Mouse (Mus musculus): Measurements from ENCODE around the gene Ltbp3.

Ltbp3 gene

DNA sequence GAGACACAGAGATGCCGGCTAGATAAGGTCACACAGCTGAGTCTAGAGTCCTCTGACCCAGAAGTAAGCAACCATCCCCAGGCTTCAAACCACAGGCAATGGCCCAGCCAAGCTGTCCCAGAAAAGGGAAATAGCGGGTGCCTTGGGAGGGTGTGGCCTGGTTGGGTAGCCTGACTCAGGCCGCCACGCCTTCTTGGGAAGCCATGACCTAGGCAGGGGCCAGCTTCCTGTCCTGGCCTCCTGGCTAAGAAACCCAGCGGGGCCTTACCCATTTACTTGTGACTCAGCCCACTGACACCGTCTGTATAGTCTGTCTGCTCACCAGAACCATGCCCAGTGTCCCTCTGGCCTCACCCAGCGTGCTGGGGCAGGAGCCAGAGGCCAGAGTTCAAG is 16.2 kb upstream of the Ltbp3 start:
- no peak for DNase-seq

DNA sequence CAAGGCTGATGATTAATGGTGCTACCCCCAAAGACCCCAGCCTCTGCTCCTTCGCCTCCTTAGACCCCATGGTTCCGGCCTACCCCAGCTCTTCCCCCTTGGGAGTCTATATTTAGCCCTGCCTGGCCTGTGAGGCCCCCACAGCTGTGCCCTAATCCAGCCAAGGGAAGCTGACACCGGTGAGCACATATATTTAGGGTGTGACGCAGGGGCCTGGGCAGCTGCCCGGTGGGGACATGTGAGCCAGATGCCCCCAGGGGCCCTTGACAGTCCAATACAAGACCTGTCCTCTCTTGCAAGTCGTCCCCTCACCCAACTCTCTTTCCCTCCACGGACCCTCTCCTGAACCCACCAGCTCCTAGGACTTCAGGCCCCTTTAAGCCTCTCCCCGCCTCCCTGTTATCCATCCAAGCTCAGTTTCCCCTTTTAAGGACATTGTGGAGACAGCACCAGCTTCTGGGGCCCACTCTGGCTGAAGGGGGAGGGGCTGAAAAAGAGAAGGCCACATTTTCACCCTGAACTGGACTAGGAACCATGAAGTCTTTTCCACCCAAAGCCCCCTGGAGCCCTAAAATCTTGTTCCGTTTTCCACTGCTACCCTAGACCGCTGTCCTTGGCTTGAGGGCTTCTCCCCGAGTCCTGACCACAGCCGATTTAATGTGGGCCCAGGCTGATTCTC is 15.5 kb upstream of the Ltbp3 start:
- DNase-seq: no peak

DNA sequence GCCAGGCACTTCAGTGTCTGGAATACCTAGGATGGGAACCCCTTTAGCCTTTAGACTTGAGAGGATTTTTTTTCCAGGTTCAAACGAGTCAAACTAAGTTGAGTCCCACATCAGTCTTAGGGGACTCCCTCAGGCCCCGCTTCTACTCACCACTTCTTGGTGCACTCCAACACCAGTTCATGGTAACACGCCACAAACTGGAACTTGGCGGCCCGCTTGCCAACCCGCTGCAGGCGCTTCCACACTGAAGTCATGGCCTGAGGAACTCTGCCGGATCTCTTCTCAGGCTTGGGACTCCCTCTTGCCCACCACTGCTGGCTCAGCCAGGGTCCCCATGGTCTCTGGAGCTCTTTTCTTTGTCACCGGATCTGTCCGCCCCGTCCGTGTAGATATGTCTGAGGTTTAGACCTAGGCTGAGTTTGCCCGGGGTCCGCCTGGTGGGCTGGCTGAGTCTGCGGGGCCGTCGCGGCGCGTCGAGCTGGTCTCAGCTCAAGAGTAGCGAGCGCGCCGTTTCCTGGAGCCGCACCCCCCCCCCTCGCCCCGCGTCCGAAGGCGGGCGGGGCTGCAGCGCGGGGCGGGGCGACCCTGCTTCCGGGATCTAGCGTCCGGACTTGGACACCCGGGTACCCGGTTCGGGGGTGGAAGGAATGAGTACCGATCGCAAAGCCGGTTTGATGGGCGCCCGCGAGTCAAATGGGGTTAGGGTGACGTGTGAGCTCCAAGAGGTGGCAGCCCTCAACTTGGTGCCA is 14.8 kb upstream of the Ltbp3 start, which contains the start of gene Ehbp1l1:
Gene Ehbp1l1 (minus strand): TSS at position 551 of the 749 bp plus-strand sequence.
- DNase-seq: peak in 1 of 2 experiments; percentile 55

DNA sequence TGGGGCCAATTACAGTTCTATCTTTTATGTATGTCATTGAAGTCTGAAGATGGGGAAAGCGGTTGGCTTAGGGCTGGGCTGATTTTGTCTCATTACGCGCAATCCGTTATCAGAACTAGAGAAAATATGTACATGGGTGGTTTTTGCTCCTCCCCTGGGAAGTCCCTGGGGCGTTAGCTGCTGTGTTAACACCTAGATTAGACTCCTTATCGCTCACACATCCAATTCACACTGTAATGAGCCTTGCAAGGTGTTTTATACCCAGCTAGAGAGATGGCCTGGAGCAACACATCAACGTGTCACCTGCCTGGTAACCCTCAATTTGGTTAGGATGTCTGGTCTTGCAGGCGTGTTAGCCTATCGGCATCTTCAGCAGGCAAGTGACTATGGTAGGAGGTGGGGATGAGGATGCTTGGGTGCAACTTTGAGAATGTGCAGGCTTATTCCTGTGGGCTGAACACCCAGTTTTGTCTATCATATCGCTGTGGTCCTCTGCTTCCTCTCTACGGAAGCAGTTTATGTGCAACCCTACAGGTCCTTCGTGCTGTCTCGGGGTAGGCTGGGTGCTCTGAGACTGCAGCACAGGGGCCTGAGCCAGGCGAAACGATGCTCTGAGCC is 13.6 kb upstream of the Ltbp3 start:
- no peak for DNase-seq

DNA sequence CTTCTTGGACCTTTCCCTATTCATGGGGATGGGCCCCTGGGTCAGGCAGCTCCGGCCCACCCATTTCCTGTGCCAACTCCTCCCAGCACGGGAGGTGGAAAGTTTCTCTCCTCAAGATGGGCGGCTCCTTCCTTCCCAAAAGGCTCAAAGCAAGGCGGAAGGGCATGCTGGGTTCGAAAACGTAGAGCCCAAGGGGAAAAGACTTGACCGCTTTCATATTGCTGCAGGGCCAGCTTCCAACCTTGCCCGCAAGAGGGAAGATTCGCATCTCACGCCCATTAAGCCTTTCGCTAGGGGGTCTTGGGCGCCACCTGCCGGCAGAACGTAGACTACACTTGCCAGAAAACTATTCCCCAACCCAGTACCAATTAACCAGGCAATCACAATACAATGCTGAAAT is 13.0 kb upstream of the Ltbp3 start:
- DNase-seq: peak; percentile 94 to 96

DNA sequence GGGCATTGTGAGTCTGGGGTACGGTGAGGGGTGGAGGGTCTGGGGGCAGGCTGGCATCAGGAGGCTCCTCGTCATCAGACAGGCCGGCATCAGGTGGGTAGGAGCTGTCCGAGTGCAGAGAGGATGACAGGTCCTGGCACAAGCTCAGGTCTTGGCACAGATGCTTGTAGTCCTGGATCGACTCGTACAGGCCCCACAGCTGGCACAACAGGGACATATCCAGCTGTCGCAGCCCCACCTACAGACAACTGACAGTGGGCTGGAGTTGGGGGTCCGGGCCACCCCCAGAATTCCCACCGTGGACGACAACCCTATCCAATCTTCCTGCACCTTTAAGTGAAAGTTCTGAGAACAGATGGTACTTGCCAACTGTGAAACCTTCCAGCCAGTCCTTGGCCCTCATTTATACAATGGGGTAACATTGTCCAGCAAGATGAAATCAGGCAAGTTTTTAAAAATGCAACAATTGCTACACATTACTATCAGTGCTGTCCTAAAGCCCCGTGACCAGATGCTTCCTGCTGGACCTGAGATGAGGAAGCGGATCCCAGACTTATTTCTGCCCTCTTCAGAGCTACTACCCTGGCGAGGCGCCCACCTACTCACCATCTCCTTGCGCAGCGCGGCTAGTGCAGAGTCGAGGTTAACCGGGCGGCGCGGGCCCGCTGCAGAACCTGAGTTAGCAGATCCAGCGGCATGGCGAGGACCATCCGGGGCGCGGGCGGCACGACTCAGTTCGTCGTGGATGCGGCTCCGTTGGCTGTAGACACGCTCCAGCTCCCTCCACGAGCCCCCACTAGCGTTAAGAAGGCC is 11.9 kb upstream of the Ltbp3 start:
- peak; percentile 80 to 87 for DNase-seq

DNA sequence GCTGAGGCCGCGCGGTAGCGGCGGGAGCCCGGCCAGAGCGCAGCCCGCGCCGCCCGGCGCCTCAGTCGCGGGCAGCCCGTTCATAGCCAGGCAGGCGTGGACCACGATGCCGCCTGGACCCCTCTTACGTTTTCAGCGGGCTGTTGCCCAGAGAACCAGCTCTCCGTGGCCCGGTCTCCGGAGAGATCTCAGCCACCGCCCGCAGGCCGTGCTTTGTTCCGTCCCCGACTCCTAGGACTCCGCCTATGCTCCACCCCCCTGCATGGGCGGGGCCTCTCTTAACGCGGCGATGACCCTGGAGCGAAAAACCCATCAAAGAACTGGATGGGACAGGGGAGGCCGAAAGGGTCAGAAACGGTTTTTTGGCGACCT is 11.3 kb upstream of the Ltbp3 start, which contains the start of gene Fam89b:
Gene Fam89b (minus strand): TSS at position 210 of the 372 bp plus-strand sequence.
- peak; percentile 88 to 89 for DNase-seq

DNA sequence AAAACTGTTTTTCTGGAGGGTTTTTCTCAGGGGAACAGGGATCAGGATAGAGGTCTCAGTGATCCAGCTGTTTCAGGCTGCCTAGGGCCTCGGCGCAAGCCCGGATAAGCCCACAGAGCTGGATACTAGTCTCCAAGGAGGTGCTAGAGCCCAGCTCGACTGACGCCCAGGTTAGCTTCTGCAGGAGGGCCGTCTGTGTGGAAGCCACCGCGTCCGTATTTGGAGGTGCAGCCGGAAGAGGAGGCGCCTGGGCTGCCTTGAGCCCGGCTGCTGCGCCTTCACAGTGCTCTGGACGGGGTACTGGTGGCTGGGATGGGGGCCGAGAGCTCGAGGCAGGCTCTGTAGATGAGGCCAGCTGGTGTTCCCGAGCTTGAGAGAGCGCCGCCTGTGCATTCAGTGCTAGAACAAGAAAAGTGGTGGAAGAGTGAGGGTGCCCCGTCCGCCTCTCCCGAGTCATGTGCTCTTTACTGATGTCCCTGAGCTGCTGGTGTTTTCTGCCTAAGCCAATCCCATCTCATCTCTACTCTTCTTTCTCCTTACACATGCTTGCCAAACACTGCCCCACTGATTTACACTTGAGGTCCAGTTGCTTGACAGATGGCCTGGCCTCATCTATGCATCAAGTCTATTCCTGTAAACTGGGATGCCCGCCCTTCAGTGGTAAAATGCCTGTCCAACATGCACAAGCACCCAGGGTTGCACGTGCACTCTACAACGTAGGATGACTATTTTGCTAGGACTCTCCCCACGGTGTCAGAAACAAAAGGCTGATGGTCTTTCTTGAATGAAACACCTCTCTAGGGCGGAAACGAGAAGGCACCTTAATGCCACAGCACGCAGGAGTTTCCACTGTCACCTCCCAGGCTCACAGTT is 10.2 kb upstream of the Ltbp3 start:
- DNase-seq: peak; percentile 63 to 79

DNA sequence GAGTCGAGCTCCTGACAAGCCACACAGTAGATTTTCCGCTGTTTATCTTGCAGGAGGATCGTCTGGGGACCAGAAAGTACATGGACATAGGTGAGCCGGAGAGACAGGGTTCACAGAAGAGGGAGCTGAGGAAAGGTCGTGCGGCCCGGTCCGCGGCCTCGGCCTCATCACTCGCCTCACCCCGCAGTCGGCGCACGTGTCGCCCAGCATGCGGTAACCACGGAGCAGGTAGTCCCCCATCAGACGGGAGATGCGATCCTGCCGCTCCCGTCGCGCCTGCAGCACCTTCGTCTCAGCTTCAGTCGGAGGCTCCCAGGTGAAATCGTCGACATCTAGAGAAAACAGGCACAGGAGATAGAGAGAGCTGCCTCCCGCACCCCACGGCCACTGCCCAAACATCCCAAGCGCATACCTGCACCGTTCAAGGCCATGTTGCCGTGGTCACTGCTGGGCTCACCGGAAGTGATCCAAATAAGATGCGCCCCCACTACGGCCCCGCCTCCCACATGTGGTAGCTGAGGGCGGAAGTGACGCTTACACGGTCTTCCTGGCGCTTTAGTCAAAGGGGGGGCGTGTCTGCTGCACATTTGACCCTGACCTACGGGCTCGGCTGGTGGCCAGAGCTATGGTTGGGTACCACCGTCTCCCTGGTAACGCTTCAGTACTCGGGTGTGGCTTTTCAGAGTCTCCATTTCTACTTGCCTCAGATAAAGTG is 9.3 kb upstream of the Ltbp3 start:
- DNase-seq: peak; percentile 95

DNA sequence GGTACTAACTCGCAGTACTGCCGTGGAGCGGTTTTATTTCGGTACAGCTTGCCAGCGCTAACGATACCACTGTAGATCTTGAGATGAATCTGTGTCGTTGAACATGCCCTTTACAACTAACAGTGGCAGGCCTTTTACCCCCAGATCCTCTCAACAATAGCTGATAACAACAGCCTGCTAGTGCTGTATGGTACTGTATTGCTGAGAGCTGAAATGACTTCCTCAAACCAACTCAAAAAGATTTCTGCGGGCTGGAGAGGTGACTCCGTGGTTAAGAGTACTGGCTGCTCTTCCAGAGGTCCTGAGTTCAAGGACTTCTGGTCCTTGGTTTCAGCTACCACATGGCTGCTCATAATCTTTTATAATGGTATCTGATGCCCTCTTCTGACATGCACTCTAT is 6.4 kb upstream of the Ltbp3 start:
- no peak for DNase-seq

DNA sequence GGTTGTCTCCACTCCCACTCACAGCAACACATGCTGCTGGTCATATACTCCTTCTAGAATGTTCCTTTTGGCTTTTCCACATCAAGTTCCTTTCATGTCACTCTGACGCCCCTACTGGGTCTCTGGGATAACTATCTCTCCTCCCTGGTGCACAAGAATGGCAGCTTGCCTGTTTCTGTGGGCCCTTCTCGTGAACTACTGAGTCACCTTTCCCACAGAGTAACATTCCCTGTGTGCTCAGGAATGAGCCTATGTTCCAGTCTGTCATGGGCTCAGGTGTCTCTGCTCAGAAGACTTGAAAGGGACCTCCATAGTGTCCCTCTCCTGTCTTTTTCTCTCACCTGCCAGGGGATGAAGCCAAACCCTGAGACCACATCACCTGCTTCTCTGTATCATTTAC is 1.3 kb upstream of the Ltbp3 start:
- no peak for DNase-seq

DNA sequence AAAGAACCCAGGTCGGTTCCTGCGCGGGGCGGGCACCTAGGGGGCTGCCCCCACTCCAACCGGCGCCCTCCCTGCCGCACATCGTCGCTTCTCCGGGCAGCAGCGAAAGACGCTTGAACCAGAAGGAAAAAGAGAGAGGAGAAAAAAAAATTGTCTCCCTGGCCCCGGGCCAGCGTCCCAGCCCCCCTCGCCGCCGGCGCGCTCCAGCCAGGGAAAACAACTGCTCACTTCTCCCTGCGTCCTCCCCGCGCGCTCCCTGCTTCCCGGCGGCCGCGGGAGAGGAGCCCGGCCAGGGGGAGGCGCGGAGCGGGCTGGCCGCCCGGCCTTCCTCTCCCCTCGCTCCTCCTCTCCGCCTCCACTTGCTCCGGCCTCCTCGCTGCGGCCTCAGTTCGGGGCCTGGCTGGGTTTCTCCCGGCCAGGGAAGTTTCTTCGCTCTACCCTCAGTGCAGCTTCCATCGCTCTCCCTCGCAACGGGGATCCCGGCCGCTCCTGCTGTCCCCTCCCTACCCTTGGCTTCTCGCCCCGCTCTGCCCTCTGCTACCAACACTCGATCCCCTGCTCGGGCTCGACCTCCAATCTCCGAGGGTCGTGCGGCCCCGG is 1.0 kb downstream of the Ltbp3 start:
- peak; percentile 81 to 83 for DNase-seq

DNA sequence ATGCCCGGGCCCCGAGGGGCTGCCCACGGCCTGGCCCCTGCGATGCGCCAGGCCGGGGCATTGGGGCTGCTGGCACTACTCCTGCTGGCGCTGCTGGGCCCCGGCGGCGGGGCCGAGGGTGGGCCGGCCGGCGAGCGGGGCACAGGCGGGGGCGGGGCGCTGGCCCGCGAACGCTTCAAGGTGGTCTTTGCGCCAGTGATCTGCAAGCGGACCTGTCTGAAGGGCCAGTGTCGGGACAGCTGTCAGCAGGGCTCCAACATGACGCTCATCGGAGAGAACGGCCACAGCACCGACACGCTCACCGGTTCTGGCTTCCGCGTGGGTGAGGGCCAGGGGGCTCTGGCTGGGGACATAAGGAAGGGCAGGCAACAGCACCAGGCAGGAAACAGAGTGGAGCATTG is 1.5 kb downstream of the Ltbp3 start:
- no peak for DNase-seq

DNA sequence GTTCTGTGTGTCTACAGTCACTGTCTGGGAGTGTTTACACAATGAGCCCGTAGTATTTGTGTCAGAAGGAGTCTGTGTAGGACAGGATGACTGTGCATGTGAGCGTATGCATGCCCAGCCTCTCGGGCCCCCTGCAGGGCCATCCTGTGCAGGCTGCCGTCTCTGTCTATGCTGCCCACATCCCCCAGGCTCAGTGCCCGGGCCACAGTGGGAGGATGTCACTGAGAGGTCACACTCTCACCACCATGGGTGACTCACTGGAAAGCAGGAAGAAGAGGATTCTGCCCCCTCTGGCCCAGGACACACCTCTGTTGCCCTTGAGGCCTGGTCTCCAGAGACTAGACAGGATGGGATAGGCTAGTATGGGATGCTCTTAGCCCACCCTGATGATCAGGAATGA is 2.9 kb downstream of the Ltbp3 start:
- DNase-seq: peak; percentile 66 to 76

DNA sequence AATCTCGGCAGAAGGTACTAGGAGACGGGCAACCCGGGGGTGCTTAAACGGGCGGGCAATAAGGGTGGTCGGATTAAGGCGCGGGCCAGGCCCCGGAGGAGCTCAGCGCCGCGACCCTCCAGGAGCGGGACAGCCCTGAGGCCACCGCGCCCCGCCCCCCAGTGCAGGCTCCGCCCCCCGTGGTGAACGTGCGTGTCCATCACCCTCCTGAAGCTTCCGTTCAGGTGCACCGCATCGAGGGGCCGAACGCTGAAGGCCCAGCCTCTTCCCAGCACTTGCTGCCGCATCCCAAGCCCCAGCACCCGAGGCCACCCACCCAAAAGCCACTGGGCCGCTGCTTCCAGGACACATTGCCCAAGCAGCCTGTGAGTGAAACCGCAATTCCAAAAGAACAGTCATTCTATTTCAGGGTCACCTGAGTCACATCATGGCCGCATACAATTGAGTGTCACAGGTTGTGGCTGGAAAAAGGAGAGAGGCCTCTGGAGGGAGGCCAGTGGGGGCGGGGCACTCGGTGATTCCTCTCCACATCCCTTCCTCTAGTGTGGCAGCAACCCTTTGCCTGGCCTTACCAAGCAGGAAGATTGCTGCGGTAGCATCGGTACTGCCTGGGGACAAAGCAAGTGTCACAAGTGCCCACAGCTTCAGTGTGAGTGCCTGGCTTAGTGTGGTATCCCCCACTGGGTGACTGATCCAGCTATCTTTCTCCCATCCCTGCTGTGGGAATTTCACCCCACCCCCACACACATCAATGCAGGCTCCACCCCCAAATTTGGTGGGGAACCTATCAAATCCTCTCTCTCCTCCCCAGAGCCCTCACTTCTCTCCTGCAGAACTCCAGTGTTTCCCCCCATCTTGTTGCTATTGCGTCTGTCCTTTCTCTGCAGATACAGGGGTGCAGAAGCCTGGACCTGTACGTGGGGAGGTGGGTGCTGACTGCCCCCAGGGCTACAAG is 5.3 kb downstream of the Ltbp3 start:
- peak in 1 of 2 experiments; percentile 62 for DNase-seq

DNA sequence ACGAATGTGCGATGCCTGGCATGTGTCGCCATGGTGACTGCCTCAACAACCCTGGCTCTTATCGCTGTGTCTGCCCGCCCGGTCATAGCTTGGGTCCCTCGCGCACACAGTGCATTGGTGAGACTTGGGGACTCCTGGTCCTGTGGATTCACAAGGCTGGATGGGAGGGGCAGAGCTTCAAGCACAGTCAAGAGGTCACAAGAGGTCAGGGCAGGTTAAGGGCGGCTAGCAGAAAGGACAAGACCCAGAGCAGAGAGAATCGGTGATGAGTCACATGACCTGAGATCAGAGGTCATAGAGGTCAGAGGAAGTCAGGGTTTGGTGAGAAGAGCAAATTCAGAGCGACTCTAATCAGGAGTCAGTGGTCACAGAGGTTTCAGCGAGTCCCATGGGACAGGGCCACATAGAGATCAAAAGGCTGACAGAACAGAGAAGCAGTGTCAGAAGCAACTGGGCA is 6.2 kb downstream of the Ltbp3 start:
- no peak for DNase-seq

DNA sequence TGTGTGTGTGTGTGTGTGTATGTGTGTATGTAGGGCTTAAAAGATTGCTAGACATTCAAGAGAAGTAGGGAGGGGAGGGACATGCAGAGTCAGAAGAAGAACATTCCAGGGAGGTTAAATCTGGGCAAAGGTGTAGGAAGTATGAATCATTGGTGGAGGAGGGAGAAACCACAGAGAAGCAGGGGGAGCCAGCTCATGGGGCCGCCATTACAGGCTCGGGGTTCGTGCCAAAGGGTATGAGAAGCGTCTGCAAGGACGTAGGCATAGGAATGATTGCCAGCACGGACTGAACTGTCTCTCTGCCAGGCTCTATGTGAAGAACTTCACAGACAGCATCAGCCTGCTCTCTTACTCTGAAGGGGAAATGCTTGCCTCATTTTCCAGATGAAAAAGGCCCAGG is 8.8 kb downstream of the Ltbp3 start:
- DNase-seq: no peak

DNA sequence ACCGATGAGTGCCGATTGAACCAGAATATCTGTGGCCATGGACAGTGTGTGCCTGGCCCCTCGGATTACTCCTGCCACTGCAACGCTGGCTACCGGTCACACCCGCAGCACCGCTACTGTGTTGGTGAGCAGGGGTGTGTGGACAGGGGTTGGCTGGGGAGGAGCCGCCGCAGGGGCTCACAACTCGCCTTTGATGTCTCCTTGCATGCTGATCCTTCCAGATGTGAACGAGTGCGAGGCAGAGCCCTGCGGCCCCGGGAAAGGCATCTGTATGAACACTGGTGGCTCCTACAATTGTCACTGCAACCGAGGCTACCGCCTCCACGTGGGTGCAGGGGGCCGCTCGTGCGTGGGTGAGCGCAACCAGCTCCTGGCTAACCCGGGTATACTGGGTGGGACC is 10.2 kb downstream of the Ltbp3 start:
- no peak for DNase-seq

DNA sequence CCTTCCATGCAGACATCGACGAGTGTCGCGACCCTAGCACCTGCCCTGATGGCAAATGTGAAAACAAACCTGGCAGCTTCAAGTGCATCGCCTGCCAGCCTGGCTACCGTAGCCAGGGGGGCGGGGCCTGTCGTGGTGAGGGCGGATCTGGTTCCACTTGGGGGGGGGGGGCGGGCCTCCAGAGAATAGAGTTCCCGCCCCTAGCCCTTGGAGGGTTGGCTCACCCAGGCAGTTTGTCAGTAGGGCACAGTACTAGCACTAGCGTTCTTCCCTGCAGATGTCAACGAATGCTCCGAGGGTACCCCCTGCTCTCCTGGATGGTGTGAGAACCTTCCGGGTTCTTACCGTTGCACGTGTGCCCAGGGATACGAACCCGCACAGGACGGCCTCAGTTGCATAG is 11.0 kb downstream of the Ltbp3 start:
- peak; percentile 54 to 75 for DNase-seq
